Mouse (Mus musculus) hindbrain, embryonic 16.5 days (tissue): Measurements from ENCODE around the gene Neu2. TPM values are rescaled to one million over a fixed set of nuclear protein-coding genes. Genes with fewer than 3 reads are reported as not detected.

Experiments used
- polyA plus RNA-seq: library from polyadenylated mRNA; unstranded; fragments of >200 nt; fragmentation: Nextera tagmentation; extraction: Ambion mirVana; gene quantifications from 2 replicates; pipeline ENCODE4 v1.2.1, GENCODE M21; 2015

The Neu2 gene
- polyA plus RNA-seq, 1 experiment from 2014 or later = 0.54 TPM

Other genes with a start within 250 kb of the Neu2 start
- gene Efhd1, start 245.5 kb upstream of the Neu2 start, polyA plus RNA-seq = 2.5 and 2.8 TPM in 2 replicates
- gene Gigyf2, start 182.9 kb upstream of the Neu2 start, polyA plus RNA-seq = 63.2 and 64.6 TPM in 2 replicates
- 21.7 and 25.0 TPM in 2 replicates for gene Kcnj13, start 115.2 kb upstream of the Neu2 start, polyA plus RNA-seq
- gene Snorc, start 39.6 kb upstream of the Neu2 start, polyA plus RNA-seq = 1.2 and 2.3 TPM in 2 replicates
- gene Ngef, start 64.0 kb downstream of the Neu2 start, polyA plus RNA-seq = 28.9 and 29.9 TPM in 2 replicates
- gene Inpp5d, start 110.4 kb downstream of the Neu2 start, polyA plus RNA-seq = 3.2 and 3.7 TPM in 2 replicates
- gene Atg16l1, start 246.0 kb downstream of the Neu2 start, polyA plus RNA-seq = 71.6 and 74.2 TPM in 2 replicates